Mouse (Mus musculus): Measurements from ENCODE around the gene Kif23. TPM values are rescaled to one million over a fixed set of nuclear protein-coding genes. Genes with fewer than 3 reads are reported as not detected.

The Kif23 gene
- 22.7 and 34.7 TPM in 2 replicates for polyA plus RNA-seq (2015; fragmentation: Nextera tagmentation; extraction: Ambion mirVana)

DNA sequence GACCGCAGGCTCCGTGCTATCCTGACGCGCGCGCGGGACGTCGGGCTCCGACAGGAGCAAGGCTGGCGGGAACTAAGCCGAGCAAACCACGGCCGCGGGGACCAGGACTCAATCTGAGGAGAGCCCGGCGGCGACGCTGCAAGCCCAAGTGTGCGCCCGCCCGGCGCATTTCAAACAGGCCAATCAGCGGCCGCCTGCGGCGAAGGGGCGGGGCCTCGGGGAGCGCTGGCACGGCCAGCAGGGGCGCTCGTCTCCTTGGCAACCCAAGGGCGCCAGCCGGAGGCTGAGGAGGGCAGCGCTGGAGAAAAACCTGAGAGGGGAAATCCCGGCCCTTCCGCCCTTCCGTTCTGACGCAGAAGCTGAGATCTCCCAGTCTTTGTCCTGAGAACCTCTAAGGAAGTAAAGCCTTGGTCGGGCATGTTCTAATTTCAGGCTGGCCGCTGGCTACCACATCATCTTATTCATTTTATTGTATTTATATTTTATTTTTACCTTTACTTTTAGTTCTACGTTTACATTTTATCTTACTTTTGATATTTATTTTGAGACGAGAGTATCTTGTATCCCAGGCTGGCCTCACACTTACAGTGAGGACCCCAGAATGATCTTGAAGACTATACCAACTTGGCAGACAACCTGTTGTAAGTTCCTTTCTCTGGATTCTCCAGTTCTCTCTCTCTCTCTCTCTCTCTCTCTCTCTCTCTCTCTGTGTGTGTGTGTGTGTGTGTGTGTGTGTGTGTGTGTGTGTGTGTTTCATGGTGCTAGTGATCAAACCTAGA is at the start of gene Kif23:
Gene Kif23, minus strand, starts transcription at position 152 of the 779 bp plus-strand sequence.

DNA sequence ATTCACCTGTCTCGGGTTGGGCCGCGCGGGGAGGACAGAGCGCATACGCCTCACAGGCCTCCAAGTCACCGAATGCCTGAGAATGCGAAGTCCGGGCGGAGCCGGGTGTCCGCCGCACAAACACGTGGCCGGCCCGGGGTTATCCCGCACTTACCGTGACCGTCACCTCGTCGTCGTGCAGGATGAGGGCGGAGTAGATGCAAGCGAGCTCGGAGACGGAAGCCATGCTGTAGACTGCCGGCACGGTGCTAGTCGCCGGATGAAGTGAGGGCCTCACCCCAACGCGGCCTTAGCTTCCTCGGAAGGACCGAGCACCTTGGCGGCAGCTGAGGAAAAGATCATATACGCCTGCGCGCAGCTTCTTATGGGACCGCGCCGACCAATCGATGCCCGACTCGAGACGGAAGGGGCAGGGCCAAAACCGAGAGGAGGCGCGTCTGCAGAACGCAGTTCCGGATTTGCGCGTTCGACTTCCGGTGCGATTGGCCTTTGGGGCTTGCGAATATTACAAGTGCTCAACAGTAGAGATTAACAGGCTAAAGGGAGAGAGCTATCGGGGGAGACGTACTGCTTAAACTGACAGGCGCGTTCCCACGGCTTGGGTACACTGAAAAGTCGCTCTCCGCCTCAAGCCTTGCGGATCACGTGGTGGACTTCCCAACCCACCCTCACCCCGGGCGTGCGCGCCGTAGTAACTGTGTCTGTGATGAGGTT is 32.2 kb downstream of the Kif23 start, which contains the start of gene Rplp1:
Gene Rplp1, minus strand, starts transcription at position 340 of the 714 bp plus-strand sequence.

Other genes starting within 250 kb of the Kif23 start
- gene Rplp1, start 32.2 kb downstream of the Kif23 start, polyA plus RNA-seq (2015; fragmentation: Nextera tagmentation; extraction: Ambion mirVana) = 1,333 and 1,451 TPM in 2 replicates
- gene Paqr5, start 80.1 kb upstream of the Kif23 start, polyA plus RNA-seq (2015; fragmentation: Nextera tagmentation; extraction: Ambion mirVana) = 91.5 and 99.1 TPM in 2 replicates
- 9.2 and 11.5 TPM in 2 replicates for gene Glce, start 175.9 kb upstream of the Kif23 start, polyA plus RNA-seq (2015; fragmentation: Nextera tagmentation; extraction: Ambion mirVana)